Mouse (Mus musculus) heart, embryonic 11.5 days (tissue): ENCODE measurements around the gene Srsf6. TPM values are rescaled to one million over a fixed set of nuclear protein-coding genes. Genes with fewer than 3 reads are reported as not detected.

Experiments used
- ATAC-seq: fragments of 200-750 bp; cut with Nextera tagmentation; replicated peaks from 2 replicates; pipeline ENCODE4 v1.8.0; 2017; ENCODE audit warnings: moderate library complexity; ENCODE audit not compliant: insufficient number of reproducible peaks, low FRiP score, low TSS enrichment
- H3K27ac ChIP-seq: fragments of 300-500 bp; sonication (generic); 2 replicates; pipeline ENCODE4 v1.5.1; 2014; ENCODE audit warnings: mild to moderate bottlenecking, low read depth, low read length
- H3K27me3 ChIP-seq: fragments of 300-500 bp; sonication (generic); 2 replicates; pipeline ENCODE4 v1.6.1; 2014; ENCODE audit warnings: mild to moderate bottlenecking, low read length, mixed read lengths; ENCODE audit not compliant: control insufficient read depth, insufficient read depth
- H3K36me3 ChIP-seq: fragments of 300-500 bp; sonication (generic); 2 replicates; pipeline ENCODE4 v1.6.1; 2014; ENCODE audit warnings: mild to moderate bottlenecking, low read length, moderate library complexity, mixed read lengths; ENCODE audit not compliant: control insufficient read depth, insufficient read depth
- H3K4me1 ChIP-seq: fragments of 300-500 bp; sonication (generic); 2 replicates; pipeline ENCODE4 v1.6.1; 2014; ENCODE audit warnings: low read length; ENCODE audit not compliant: control insufficient read depth, insufficient read depth
- H3K4me2 ChIP-seq: fragments of 300-500 bp; sonication (generic); 2 replicates; pipeline ENCODE4 v1.6.1; 2014; ENCODE audit warnings: mild to moderate bottlenecking, moderate library complexity
- H3K4me3 ChIP-seq: fragments of 300-500 bp; sonication (generic); 2 replicates; pipeline ENCODE4 v1.5.1; 2014; ENCODE audit warnings: low read depth, low read length
- H3K9ac ChIP-seq: fragments of 300-500 bp; sonication (generic); 2 replicates; pipeline ENCODE4 v1.6.1; 2014; ENCODE audit warnings: mild to moderate bottlenecking, low read depth, low read length, moderate library complexity
- H3K9me3 ChIP-seq: fragments of 300-500 bp; sonication (generic); replicated peaks from 2 replicates; pipeline ENCODE4 v1.6.1; 2016; ENCODE audit warnings: low read length; ENCODE audit not compliant: control insufficient read depth
- WGBS: fragments of 180-500 bp; shearing (Covaris S2); extraction: QIAGEN DNeasy Blood & Tissue Kit; methylation state at CpG from one replicate; pipeline ENCODE4 v1.1.7; 2014; ENCODE audit not compliant: insufficient replicate concordance; 5-methylcytosine and 5-hydroxymethylcytosine counted together
- polyA plus RNA-seq: library from polyadenylated mRNA; unstranded; fragments of >200 nt; fragmentation: Nextera tagmentation; extraction: Ambion mirVana; gene quantifications from 2 replicates; pipeline ENCODE4 v1.2.1, GENCODE M21; 2014

Srsf6 gene
- polyA plus RNA-seq, 1 experiment from 2014 or later, result 164 TPM

- Histone ChIP-seq H3K4me3 (no peak overlapping the region), H3K27ac (no peak overlapping the region), H3K9me3 (no peaks in the 10 kb centered on the region), H3K36me3 (no peaks in the 10 kb centered on the region), H3K4me1 (no peaks in the 10 kb centered on the region), H3K27me3 (no peaks in the 10 kb centered on the region), H3K4me2 (no peak overlapping the region), H3K9ac (no peak overlapping the region)
- 0 out of 2 replicates have a peak, but pooled peaks have one; percentile 13 for ATAC-seq
- WGBS, result 13% methylated on average over 5 of the region's 5 CpGs
Measured at GRCm38 (mm10) chr2:162968357-162968756, 37.0 kb downstream of the Srsf6 start.

- no peak for ATAC-seq
- Histone ChIP-seq H3K36me3 (no peaks in the 10 kb centered on the region), H3K9me3 (no peaks in the 10 kb centered on the region), H3K27me3 (no peaks in the 10 kb centered on the region), H3K4me1 (no peaks in the 10 kb centered on the region), H3K4me2 (no peak overlapping the region), H3K4me3 (no peak overlapping the region), H3K9ac (no peak overlapping the region), H3K27ac (no peak overlapping the region)
- 64% methylated on average over 3 of the region's 3 CpGs for WGBS
Measured at GRCm38 (mm10) chr2:162969101-162969500, 37.8 kb downstream of the Srsf6 start.

- Histone ChIP-seq H3K27ac (no peak overlapping the region), H3K4me1 (no peaks in the 10 kb centered on the region), H3K36me3 (no peaks in the 10 kb centered on the region), H3K9ac (no peak overlapping the region), H3K4me2 (no peak overlapping the region), H3K27me3 (no peaks in the 10 kb centered on the region), H3K9me3 (no peaks in the 10 kb centered on the region), H3K4me3 (no peak overlapping the region)
- WGBS, result 78% methylated on average over 6 of the region's 6 CpGs
- no peak for ATAC-seq
Measured at GRCm38 (mm10) chr2:162970896-162971295, 39.6 kb downstream of the Srsf6 start.

GRCm38 (mm10) chr2:162972752-162973151, 41.4 kb downstream of the Srsf6 start:
- Histone ChIP-seq H3K4me1 (no peaks in the 10 kb centered on the region), H3K27me3 (no peaks in the 10 kb centered on the region), H3K4me2 (no peak overlapping the region), H3K9ac (no peak overlapping the region), H3K36me3 (no peaks in the 10 kb centered on the region), H3K4me3 (no peak overlapping the region), H3K9me3 (no peaks in the 10 kb centered on the region), H3K27ac (no peak overlapping the region)
- WGBS, result 51% methylated on average over 7 of the region's 7 CpGs
- ATAC-seq, result no peak

GRCm38 (mm10) chr2:162973206-162973605, 41.9 kb downstream of the Srsf6 start:
- no peak for ATAC-seq
- no peak overlapping the region for H3K9ac ChIP-seq
- no peak overlapping the region for H3K27ac ChIP-seq
- 69% methylated on average over 5 of the region's 5 CpGs for WGBS
- no peaks in the 10 kb centered on the region for H3K36me3 ChIP-seq
- H3K4me2 ChIP-seq, result no peak overlapping the region
- H3K4me1 ChIP-seq, result no peaks in the 10 kb centered on the region
- H3K27me3 ChIP-seq, result no peaks in the 10 kb centered on the region
- no peaks in the 10 kb centered on the region for H3K9me3 ChIP-seq
- H3K4me3 ChIP-seq, result no peak overlapping the region

- WGBS, result 28% methylated on average over 11 of the region's 11 CpGs
- no peak overlapping the region for H3K4me3 ChIP-seq
- H3K9me3 ChIP-seq, result no peaks in the 10 kb centered on the region
- no peak for ATAC-seq
- H3K36me3 ChIP-seq, result no peaks in the 10 kb centered on the region
- H3K27me3 ChIP-seq, result no peaks in the 10 kb centered on the region
- H3K9ac ChIP-seq, result no peak overlapping the region
- H3K4me2 ChIP-seq, result no peak overlapping the region
- no peaks in the 10 kb centered on the region for H3K4me1 ChIP-seq
- no peak overlapping the region for H3K27ac ChIP-seq
Measured at GRCm38 (mm10) chr2:162973637-162974036, 42.3 kb downstream of the Srsf6 start.

- Histone ChIP-seq H3K27ac (no peak overlapping the region), H3K4me2 (no peak overlapping the region), H3K36me3 (no peaks in the 10 kb centered on the region), H3K9me3 (no peaks in the 10 kb centered on the region), H3K4me1 (no peaks in the 10 kb centered on the region), H3K27me3 (no peaks in the 10 kb centered on the region), H3K4me3 (no peak overlapping the region), H3K9ac (no peak overlapping the region)
- no peak for ATAC-seq
- 71% methylated on average over 11 of the region's 11 CpGs for WGBS
Measured at GRCm38 (mm10) chr2:162975157-162975775, 43.9 kb downstream of the Srsf6 start.

- H3K4me1 ChIP-seq, result no peaks in the 10 kb centered on the region
- H3K4me2 ChIP-seq, result no peak overlapping the region
- no peaks in the 10 kb centered on the region for H3K9me3 ChIP-seq
- no peaks in the 10 kb centered on the region for H3K27me3 ChIP-seq
- no peak overlapping the region for H3K4me3 ChIP-seq
- H3K9ac ChIP-seq, result no peak overlapping the region
- H3K27ac ChIP-seq, result no peak overlapping the region
- no peaks in the 10 kb centered on the region for H3K36me3 ChIP-seq
- 78% methylated on average over 4 of the region's 4 CpGs for WGBS
- no peak for ATAC-seq
Measured at GRCm38 (mm10) chr2:162976001-162976400, 44.7 kb downstream of the Srsf6 start.

- H3K4me1 ChIP-seq, result no peaks in the 10 kb centered on the region
- WGBS, result 77% methylated on average over 6 of the region's 6 CpGs
- H3K36me3 ChIP-seq, result no peaks in the 10 kb centered on the region
- no peak overlapping the region for H3K27ac ChIP-seq
- no peaks in the 10 kb centered on the region for H3K9me3 ChIP-seq
- H3K9ac ChIP-seq, result no peak overlapping the region
- H3K4me2 ChIP-seq, result no peak overlapping the region
- ATAC-seq, result no peak
- no peaks in the 10 kb centered on the region for H3K27me3 ChIP-seq
- no peak overlapping the region for H3K4me3 ChIP-seq
Measured at GRCm38 (mm10) chr2:162984381-162984780, 53.1 kb downstream of the Srsf6 start.
